Mouse (Mus musculus): ENCODE measurements around the gene Cap2. TPM values are rescaled to one million over a fixed set of nuclear protein-coding genes. Genes with fewer than 3 reads are reported as not detected.
A peak's percentile ranks its signal among the peaks of the same experiment; 100 is the strongest.

Gene Cap2
- polyA plus RNA-seq, 1 experiment from 2014 or later = 8.8 TPM

- Histone ChIP-seq H3K36me3 (replicated peaks; ENCODE audit: control insufficient read depth, insufficient read depth, low read depth, low read length) (no peaks in the 10 kb centered on the region), H3K4me2 (ENCODE audit: low read depth, low read length) (no peak overlapping the region), H3K27ac (replicated peaks; ENCODE audit: low read depth, low read length) (no peak overlapping the region), H3K27me3 (ENCODE audit: control insufficient read depth, insufficient read depth, low read length) (no peaks in the 10 kb centered on the region), H3K4me3 (ENCODE audit: low read depth, low read length) (no peak overlapping the region), H3K9me3 (replicated peaks; ENCODE audit: control insufficient read depth, low read length) (no peaks in the 10 kb centered on the region), H3K9ac (replicated peaks; ENCODE audit: low read length) (no peak overlapping the region), H3K4me1 (ENCODE audit: control insufficient read depth, insufficient read depth, low read length) (no peaks in the 10 kb centered on the region)
- DNase-seq (ENCODE audit: low spot score) = no peak
- ATAC-seq (replicated peaks; ENCODE audit: insufficient number of reproducible peaks, low FRiP score, low TSS enrichment, low read depth) = no peak
- WGBS = 80% methylated on average over 4 of the region's 4 CpGs
These were observed 13.5 kb upstream of the Cap2 start for GRCm38 (mm10) chr13:46488166-46488565.

- no peaks in the 10 kb centered on the region for H3K9me3 ChIP-seq (replicated peaks; ENCODE audit: control insufficient read depth, low read length)
- H3K36me3 ChIP-seq (replicated peaks; ENCODE audit: control insufficient read depth, insufficient read depth, low read depth, low read length) = no peaks in the 10 kb centered on the region
- H3K4me1 ChIP-seq (ENCODE audit: control insufficient read depth, insufficient read depth, low read length) = no peaks in the 10 kb centered on the region
- no peak overlapping the region for H3K9ac ChIP-seq (replicated peaks; ENCODE audit: low read length)
- no peak overlapping the region for H3K4me3 ChIP-seq (ENCODE audit: low read depth, low read length)
- ATAC-seq (replicated peaks; ENCODE audit: insufficient number of reproducible peaks, low FRiP score, low TSS enrichment, low read depth) (no peak), DNase-seq (ENCODE audit: low spot score) (peak; percentile 42)
- no peaks in the 10 kb centered on the region for H3K27me3 ChIP-seq (ENCODE audit: control insufficient read depth, insufficient read depth, low read length)
- no peak overlapping the region for H3K27ac ChIP-seq (replicated peaks; ENCODE audit: low read depth, low read length)
- WGBS = 35% methylated on average over 4 of the region's 4 CpGs
- H3K4me2 ChIP-seq (ENCODE audit: low read depth, low read length) = no peak overlapping the region
These were observed 11.0 kb upstream of the Cap2 start for GRCm38 (mm10) chr13:46490644-46491043.

DNA sequence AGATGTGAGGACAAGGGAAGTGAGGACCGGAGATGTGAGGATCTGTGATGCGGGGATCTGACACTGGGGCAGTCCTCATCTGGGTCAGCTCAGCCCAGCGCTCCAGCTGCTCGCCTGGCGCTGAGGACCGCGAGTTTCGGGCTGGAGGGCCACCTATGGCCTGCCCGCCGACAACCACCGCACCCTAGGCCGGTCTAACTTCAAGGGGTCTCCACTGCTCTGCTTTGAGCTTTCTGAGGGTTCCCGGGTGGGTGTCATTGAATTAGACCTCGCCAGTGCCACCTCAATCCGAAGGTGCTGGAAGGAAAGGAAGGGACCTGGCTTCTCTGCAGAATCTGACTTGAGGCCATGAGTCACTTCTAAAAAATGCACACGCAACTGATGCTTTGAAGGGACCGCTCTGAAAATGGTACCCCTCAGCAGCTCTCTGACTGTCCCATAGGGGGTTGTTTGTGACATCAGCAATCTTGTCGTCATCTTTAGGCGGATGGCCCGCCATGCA is 793 bp downstream of the Cap2 start:
- 7% methylated on average over 20 of the region's 20 CpGs for WGBS
- Histone ChIP-seq H3K4me2 (ENCODE audit: low read depth, low read length) (peak overlapping the region; percentile 88), H3K9me3 (replicated peaks; ENCODE audit: control insufficient read depth, low read length) (no peaks in the 10 kb centered on the region), H3K36me3 (replicated peaks; ENCODE audit: control insufficient read depth, insufficient read depth, low read depth, low read length) (no peaks in the 10 kb centered on the region), H3K27ac (replicated peaks; ENCODE audit: low read depth, low read length) (no peak overlapping the region), H3K4me3 (ENCODE audit: low read depth, low read length) (peak overlapping the region; percentile 60), H3K9ac (replicated peaks; ENCODE audit: low read length) (peak overlapping the region; percentile 73), H3K4me1 (ENCODE audit: control insufficient read depth, insufficient read depth, low read length) (no peaks in the 10 kb centered on the region), H3K27me3 (ENCODE audit: control insufficient read depth, insufficient read depth, low read length) (no peaks in the 10 kb centered on the region)
- DNase-seq (ENCODE audit: low spot score) (peak; percentile 48), ATAC-seq (replicated peaks; ENCODE audit: insufficient number of reproducible peaks, low FRiP score, low TSS enrichment, low read depth) (peak; percentile 75; the same call in 1 of the 2 replicates)

GRCm38 (mm10) chr13:46507944-46508343 is 6.3 kb downstream of the Cap2 start:
- no peak overlapping the region for H3K4me3 ChIP-seq (ENCODE audit: low read depth, low read length)
- ATAC-seq (replicated peaks; ENCODE audit: insufficient number of reproducible peaks, low FRiP score, low TSS enrichment, low read depth) = no peak
- H3K4me1 ChIP-seq (ENCODE audit: control insufficient read depth, insufficient read depth, low read length) = no peaks in the 10 kb centered on the region
- H3K36me3 ChIP-seq (replicated peaks; ENCODE audit: control insufficient read depth, insufficient read depth, low read depth, low read length) = no peaks in the 10 kb centered on the region
- H3K9ac ChIP-seq (replicated peaks; ENCODE audit: low read length) = no peak overlapping the region
- H3K27ac ChIP-seq (replicated peaks; ENCODE audit: low read depth, low read length) = no peak overlapping the region
- H3K4me2 ChIP-seq (ENCODE audit: low read depth, low read length) = no peak overlapping the region
- no peaks in the 10 kb centered on the region for H3K9me3 ChIP-seq (replicated peaks; ENCODE audit: control insufficient read depth, low read length)
- DNase-seq (ENCODE audit: low spot score) = no peak
- no peaks in the 10 kb centered on the region for H3K27me3 ChIP-seq (ENCODE audit: control insufficient read depth, insufficient read depth, low read length)
- WGBS = 87% methylated on average over 7 of the region's 7 CpGs

DNA sequence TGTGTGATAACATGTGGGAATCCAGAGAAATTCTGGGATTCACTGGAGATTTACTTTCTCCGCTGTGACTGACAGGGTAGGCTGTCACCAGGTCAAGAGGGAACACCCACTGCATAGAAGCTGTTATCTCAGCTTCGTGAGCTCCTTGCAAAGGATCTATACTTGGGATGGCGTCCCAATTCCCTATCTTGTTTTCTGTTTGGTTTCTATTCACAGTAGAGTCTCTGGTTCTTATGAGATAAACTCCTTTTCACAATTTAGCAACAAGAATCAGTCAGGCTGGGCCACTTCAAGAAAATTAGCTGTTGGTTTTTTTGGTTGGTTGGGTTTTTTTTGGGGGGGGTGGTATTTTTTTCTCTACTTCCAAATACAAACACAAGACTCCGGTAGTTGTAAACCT is 7.2 kb downstream of the Cap2 start:
- ATAC-seq (replicated peaks; ENCODE audit: insufficient number of reproducible peaks, low FRiP score, low TSS enrichment, low read depth) = no peak
- WGBS = 85% methylated on average over 4 of the region's 4 CpGs
- Histone ChIP-seq H3K4me3 (ENCODE audit: low read depth, low read length) (no peak overlapping the region), H3K9me3 (replicated peaks; ENCODE audit: control insufficient read depth, low read length) (no peaks in the 10 kb centered on the region), H3K27me3 (ENCODE audit: control insufficient read depth, insufficient read depth, low read length) (no peaks in the 10 kb centered on the region), H3K9ac (replicated peaks; ENCODE audit: low read length) (no peak overlapping the region), H3K4me1 (ENCODE audit: control insufficient read depth, insufficient read depth, low read length) (no peaks in the 10 kb centered on the region), H3K4me2 (ENCODE audit: low read depth, low read length) (no peak overlapping the region), H3K27ac (replicated peaks; ENCODE audit: low read depth, low read length) (no peak overlapping the region), H3K36me3 (replicated peaks; ENCODE audit: control insufficient read depth, insufficient read depth, low read depth, low read length) (no peaks in the 10 kb centered on the region)
- no peak for DNase-seq (ENCODE audit: low spot score)

GRCm38 (mm10) chr13:46510460-46510859 is 8.8 kb downstream of the Cap2 start:
- ATAC-seq (replicated peaks; ENCODE audit: insufficient number of reproducible peaks, low FRiP score, low TSS enrichment, low read depth) (no peak), DNase-seq (ENCODE audit: low spot score) (no peak)
- no peak overlapping the region for H3K9ac ChIP-seq (replicated peaks; ENCODE audit: low read length)
- no peak overlapping the region for H3K4me2 ChIP-seq (ENCODE audit: low read depth, low read length)
- no peaks in the 10 kb centered on the region for H3K27me3 ChIP-seq (ENCODE audit: control insufficient read depth, insufficient read depth, low read length)
- no peaks in the 10 kb centered on the region for H3K4me1 ChIP-seq (ENCODE audit: control insufficient read depth, insufficient read depth, low read length)
- no peaks in the 10 kb centered on the region for H3K9me3 ChIP-seq (replicated peaks; ENCODE audit: control insufficient read depth, low read length)
- H3K4me3 ChIP-seq (ENCODE audit: low read depth, low read length) = no peak overlapping the region
- WGBS = 94% methylated on average over 7 of the region's 7 CpGs
- no peaks in the 10 kb centered on the region for H3K36me3 ChIP-seq (replicated peaks; ENCODE audit: control insufficient read depth, insufficient read depth, low read depth, low read length)
- H3K27ac ChIP-seq (replicated peaks; ENCODE audit: low read depth, low read length) = no peak overlapping the region

DNA sequence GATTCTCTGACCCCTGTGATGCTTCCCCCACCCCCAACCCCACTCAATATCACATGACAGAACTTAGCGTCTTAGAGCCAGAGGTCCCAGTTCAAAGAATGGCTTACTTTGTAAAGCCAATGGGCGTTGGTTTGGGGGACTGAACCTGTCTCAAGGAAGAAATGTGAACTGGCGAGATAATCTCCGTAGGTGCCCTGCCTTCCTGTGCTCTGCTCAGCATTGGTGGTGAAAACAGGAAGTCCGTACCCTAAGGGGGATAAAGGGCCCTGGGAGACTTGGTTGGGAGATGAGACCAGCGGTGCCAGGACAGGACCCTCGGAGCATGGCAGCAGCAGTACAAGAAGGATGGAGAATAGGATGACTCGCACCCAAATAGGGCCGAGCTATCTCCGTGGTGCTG is 12.8 kb downstream of the Cap2 start:
- Histone ChIP-seq H3K9me3 (replicated peaks; ENCODE audit: control insufficient read depth, low read length) (no peaks in the 10 kb centered on the region), H3K4me2 (ENCODE audit: low read depth, low read length) (no peak overlapping the region), H3K27ac (replicated peaks; ENCODE audit: low read depth, low read length) (no peak overlapping the region), H3K4me3 (ENCODE audit: low read depth, low read length) (no peak overlapping the region), H3K4me1 (ENCODE audit: control insufficient read depth, insufficient read depth, low read length) (no peaks in the 10 kb centered on the region), H3K9ac (replicated peaks; ENCODE audit: low read length) (no peak overlapping the region), H3K27me3 (ENCODE audit: control insufficient read depth, insufficient read depth, low read length) (no peaks in the 10 kb centered on the region), H3K36me3 (replicated peaks; ENCODE audit: control insufficient read depth, insufficient read depth, low read depth, low read length) (no peaks in the 10 kb centered on the region)
- DNase-seq (ENCODE audit: low spot score) (no peak), ATAC-seq (replicated peaks; ENCODE audit: insufficient number of reproducible peaks, low FRiP score, low TSS enrichment, low read depth) (no peak)
- WGBS = 88% methylated on average over 10 of the region's 10 CpGs

GRCm38 (mm10) chr13:46515120-46515523 is 13.5 kb downstream of the Cap2 start:
- Histone ChIP-seq H3K4me2 (ENCODE audit: low read depth, low read length) (no peak overlapping the region), H3K4me3 (ENCODE audit: low read depth, low read length) (no peak overlapping the region), H3K27ac (replicated peaks; ENCODE audit: low read depth, low read length) (no peak overlapping the region), H3K36me3 (replicated peaks; ENCODE audit: control insufficient read depth, insufficient read depth, low read depth, low read length) (no peaks in the 10 kb centered on the region), H3K27me3 (ENCODE audit: control insufficient read depth, insufficient read depth, low read length) (no peaks in the 10 kb centered on the region), H3K9me3 (replicated peaks; ENCODE audit: control insufficient read depth, low read length) (no peaks in the 10 kb centered on the region), H3K4me1 (ENCODE audit: control insufficient read depth, insufficient read depth, low read length) (no peaks in the 10 kb centered on the region), H3K9ac (replicated peaks; ENCODE audit: low read length) (no peak overlapping the region)
- ATAC-seq (replicated peaks; ENCODE audit: insufficient number of reproducible peaks, low FRiP score, low TSS enrichment, low read depth) (no peak), DNase-seq (ENCODE audit: low spot score) (no peak)
- 78% methylated on average over 9 of the region's 9 CpGs for WGBS

All from embryonic facial prominence, embryonic 11.5 days (tissue).